Mouse (Mus musculus) heart, postnatal 4 days (tissue): ENCODE measurements around the gene Apaf1. TPM values are rescaled to one million over a fixed set of nuclear protein-coding genes. Genes with fewer than 3 reads are reported as not detected.

ENCODE experiments used
- DNase-seq: peaks from one replicate; pipeline ENCODE4 v3.0.0; 2021
- total RNA-seq, 2 experiments: library from RNA; stranded (reverse); gene quantifications; 2 replicates each; pipeline ENCODE4 v1.2.3; 2021

Gene Apaf1
- 10 to 100 TPM; 18.1 to 19.9 TPM for total RNA-seq

DNA sequence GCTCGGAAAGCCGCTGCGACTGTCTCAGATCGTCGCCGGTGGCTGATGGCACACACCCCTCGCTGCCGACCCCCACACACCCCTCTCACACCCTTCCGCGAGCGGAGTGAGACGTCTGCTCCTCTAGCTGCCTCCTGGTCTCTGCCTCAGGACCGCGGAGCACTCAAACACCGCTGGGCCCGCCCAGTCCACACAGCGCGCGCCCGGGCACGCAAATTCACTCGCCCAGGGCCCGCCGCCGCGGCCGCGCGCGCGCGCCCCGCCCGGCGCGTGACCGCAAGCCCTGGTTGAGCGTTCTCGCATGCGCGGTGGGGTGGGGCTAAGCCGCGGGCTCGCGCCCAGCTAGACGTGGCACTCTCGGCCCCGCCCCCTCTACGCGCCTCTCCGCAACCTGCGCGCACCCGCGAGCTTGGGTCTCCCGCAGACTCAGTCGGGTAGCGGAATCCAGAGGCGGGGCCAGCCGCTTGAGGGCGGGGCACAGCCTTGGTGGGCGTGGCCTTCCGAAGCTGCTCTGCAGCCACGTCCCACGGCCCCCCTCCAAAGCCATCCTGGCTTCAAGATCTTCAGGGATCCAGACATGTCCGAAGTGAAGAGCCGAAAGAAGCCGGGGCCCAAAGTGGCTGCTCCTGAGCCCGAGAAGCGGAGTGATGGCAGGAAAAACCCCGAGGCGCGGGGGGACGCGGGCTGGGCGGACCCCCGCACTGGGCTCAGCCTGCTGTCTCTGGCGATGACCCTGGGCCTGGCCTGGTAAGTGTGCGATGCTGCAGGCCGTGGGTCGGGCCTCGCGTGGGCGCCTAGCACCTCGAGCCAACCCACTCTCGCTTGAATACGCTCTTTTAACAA is at the start of gene Apaf1, which contains the start of gene Ikbip:
Gene Apaf1, minus strand, starts transcription at position 221 of the 843 bp plus-strand sequence.
Gene Ikbip, plus strand, starts transcription at position 391 of the 843 bp plus-strand sequence.
- peak; percentile 100 for DNase-seq

DNA sequence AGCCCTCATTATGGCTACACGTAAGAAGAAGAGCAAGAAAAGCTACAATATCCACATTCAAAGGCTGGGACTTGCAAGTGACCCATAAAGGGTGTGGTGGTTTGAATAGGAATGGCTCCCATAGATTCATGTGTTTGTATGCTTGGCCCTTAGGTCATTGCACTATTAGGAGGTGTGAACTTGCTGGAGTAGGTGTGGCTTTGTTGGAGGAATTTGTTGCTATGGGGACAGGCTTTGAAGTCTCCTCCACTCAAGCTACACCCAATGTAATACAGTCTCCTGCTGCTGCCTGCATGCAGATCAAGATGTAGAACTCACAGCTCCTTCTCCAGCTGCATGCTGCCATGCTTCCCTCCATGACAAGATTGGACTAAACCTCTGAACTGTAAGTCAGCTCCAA is 49.0 kb upstream of the Apaf1 start:
- DNase-seq, result no peak

DNA sequence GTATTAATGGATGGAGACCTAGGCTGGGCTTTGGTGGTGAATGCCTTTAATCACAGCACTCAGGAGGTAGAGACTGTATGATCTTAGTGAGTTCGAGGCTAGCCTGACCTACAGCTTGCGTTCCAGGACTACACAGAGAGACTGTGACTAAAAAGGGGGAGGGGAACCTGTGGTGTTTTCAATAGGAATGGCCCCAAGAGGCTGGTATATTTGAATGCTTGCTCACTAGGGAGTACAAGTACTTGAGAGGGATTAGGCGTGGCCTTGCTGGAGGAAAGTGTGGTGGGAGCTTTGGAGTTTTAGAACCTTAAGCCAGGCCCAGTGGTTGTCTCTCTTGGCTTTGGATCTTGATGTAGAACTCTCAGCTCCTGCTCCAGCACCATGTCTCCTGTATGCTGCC is 48.2 kb upstream of the Apaf1 start:
- DNase-seq, result no peak

DNA sequence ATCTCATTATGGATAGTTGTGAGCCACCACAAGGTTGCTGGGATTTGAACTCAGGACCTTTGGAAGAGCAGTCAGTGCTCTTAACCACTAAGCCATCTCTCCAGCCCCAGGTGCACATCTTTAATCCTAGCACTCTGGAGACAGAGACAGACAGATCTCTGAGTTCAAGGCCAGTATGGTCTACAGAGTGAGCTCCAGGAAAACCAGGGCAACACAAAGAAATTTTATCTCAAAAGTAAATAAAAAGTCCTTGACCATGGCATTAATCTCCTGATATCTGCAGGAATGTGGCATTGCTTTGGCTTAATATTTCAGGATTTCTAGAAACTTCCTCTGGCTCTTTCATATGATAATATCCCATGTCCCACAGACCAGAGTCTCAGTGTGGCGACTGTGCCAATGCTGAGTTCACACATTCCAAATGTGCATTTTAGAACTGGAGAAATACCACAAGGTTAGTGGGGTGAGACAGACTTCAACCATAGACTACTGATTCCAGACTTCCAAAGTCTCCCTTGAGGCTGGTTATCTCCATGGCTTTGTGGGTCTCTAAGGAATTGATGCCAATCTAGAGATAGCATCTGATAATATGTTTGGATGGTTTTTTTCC is 46.1 kb upstream of the Apaf1 start:
- DNase-seq, result no peak

DNA sequence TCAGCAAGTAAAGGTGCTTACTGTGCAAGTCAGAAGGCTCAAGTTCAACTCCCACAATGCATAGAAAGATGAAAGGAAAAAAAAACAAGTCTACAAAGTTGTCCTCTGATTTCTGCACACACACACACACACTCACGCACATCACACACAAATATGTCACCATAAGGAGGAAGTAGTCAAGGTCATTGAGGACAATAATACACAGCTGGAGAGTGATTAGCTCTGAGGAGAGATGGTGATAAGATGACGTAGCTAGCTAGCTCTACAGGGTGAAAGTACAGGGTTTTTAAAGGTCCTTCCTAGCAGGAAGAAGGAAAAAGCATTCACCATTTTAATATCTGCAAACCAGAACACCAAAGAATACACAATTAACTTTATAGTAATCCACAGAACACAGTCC is 44.8 kb upstream of the Apaf1 start:
- DNase-seq, result no peak

DNA sequence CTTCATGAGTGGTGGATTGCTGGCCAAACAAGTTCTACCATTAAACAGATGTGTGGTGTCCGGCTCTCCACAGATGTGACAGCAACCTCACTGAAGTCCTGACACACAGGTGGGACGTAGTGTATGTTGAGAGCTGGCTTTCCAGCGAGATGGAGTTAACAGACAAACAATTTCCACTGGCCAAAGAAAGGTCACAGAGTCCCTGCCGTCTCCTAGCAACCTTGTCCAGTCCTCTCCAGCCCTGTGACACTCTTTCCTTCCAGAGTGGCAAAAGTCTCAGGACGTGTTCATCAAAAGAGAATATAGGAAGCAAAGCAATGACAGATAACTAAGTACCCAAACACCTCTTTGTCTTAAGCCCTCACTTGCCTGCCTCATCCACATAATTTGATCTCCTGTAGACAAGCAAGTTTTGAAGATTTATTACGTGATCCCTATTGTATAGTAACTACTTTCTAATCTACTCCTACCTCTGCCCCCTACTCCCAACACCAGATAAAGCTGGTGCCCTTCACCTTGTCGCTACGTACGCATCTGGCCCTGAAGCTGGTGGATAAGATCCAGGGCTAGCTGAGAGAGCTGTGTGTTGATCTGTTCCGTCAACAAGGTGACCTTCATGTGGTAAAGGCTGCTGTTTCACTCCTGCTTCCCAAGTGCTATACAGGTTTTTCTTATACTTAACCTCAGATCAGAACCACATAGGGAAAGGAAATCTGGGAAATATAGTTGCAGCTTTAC is 44.2 kb upstream of the Apaf1 start:
- no peak for DNase-seq

DNA sequence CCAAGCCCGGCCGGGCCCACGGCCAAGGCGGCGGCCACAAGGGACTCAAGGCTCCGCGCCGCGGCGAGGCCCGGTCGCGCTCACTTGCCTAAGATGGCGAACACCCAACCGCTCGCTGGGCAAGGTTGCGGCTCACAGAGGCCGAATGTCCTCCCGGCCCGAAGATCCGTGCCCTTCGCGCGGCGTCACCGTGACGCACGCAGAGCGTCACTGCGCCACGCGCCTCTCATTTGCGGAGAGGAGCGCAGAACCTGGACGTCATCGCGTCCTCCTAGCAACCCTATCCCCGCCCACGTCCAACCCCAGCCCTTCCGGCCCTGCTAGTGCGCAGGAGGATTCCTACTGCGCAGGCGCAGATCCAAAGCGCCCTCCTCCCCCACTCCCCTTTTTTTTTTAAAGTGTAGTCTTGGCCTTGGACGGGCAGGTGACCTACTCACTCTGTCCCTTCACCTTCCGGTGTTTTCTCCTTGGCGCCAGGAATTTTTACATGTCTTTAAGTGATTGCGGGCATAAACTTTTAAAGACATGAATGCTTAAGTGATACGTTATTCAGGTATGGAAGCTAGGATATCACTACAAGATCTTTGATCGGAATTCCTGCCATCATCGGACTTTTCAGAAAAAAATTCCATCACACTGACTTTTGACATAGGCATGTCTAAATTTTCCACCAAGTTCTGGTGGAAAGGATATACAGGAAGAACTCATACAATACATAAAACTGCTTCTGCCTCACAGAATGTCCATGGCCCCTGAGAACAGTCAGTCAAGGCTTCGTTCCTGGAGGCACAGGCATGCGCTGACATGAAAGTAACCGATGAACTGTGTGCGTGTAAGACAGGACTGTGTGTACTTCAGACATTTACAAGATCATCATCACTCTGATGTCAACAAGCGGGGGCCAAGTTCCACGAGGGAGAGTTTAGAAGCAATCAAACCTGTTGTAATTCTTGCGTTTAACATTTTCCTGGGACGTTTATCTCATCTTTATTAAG is 41.6 kb upstream of the Apaf1 start, which contains the start of gene Slc25a3:
Gene Slc25a3, minus strand, starts transcription at position 232 of the 995 bp plus-strand sequence.
- DNase-seq, result peak; percentile 98

DNA sequence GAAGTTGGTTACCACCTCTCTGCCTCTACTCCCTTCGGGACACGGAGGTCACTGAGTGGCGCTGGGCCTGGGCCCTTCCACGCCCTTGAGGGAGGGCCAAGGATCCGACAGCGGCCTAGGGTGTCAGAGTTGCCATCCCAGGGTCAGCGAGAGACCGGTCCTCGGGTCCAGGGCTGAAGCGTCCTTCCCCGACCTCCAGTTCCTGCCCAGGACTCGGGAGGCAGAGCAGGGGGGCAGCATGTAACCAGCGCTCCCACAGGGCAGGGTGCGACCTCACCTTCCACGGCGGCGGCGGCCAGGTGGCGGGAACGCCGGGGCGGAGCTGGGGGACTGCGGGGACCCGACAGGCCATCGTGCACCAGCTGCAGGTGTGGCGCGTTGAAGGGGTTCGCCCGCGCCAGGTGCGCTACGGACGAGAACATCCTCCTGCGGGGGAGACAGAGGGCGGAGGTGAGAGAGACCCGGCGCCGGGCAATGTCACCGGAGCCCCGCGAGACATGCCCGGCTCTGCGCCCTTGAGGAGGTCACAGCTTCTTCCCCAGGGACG is 40.8 kb upstream of the Apaf1 start:
- DNase-seq, result peak; percentile 66

DNA sequence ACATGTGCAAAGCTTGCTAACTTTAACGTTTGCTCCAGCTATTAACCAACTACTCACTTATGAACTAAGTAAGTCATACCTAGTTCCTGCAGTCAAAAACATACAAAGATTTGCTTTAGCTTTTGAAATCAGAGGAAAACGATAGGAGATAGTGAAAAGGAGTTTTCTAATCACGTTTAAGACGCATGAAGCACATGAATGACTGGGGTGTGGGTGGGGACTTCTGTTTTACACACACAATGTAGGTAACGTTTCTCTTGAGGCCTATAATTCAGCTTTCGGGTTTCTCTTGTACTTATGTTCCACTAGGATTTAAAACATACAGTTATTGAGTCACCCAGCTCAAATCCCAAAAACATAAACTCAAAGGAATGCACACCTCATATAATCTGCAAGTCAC is 40.1 kb upstream of the Apaf1 start:
- no peak for DNase-seq

DNA sequence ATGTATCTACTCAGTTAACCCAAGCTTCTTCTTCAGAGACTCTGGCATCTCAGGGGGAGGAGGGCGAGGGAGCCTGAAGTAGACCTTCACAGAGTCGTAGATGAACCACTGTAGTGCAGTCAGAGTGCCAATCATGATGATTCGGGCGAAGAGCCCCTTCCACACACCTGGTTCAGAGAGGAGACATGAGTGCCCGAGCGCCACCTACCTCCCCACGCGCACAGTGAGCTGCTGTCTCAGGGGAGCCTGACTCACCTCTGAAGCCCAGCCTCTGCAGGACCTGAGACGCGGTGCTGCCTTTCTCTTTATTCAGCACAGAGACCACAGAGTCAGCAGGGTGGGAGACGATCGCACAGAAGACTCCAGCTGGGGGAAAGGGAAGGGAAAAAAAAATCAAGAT is 34.4 kb upstream of the Apaf1 start:
- DNase-seq, result no peak

DNA sequence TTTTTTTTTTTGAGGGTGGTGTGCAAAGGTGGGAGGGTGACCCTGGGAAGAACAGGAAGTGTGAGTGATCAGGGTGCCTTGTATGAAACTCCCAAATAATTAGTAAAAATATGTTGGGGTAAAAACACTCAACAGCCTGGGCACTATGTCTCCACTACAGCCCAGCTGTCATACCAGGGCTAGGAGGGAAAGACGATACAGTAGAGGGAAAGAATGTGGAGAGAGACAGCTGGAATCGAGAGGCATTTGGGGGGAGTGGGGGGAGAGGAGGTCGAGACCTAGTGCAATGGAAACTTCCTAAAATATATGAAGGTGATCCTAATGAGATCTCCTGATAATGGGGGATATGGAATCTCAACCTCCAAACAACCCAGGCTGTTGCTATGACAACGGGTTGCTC is 27.3 kb upstream of the Apaf1 start:
- no peak for DNase-seq

DNA sequence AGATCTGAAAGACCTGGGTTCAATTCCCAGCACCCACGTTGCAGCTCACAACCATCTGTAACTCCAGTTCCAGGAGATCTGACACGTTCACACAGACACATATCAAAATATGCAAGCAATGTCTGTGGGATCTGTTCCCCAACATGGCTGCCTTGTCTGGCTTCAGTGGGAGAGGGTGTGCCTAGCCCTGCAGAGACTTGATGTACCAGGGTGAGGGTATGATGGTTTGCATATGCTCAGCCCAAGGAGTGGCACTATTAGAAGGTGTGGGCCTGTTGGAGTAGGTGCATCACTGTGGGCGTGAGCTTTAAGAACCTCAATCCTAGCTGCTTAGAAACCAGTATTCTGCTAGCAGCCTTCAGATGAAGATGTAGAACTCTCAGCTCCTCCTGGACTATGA is 23.4 kb upstream of the Apaf1 start:
- no peak for DNase-seq

DNA sequence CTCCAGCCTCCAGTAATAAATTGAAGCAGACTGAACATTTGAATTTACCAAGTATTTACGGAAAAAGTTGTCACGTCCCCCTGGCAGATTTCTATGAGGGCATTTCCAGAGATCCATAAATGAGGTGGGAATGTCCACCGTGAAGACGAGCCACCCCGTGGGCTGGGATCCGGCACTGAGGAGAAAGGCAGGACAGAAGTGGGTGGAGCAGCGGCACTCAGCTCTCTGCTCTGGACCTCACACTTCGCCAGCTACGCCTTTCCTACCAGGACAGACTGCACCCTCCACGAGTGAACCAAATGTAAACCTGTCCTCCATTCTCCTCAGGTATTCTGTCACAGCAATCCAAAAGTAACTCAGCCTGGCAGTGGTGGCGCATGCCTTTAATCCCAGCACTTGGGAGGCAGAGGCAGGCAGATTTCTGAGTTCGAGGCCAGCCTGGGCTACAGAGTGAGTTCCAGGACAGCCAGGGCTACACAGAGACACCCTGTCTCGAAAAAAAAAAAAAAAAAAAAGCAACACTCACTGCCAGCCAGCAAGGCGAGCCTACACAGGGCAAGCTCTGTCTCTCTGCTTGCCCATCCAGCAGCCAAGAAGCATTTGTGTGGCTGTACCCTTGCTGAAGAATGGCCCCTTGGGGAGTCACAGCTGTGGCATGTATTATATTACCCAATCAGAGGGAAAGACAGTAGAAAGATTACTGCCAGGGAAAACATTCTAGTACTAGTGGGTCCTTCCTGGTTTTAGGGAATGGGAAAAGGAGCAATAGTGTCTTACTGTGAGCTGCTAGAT is 20.4 kb upstream of the Apaf1 start:
- DNase-seq, result no peak

DNA sequence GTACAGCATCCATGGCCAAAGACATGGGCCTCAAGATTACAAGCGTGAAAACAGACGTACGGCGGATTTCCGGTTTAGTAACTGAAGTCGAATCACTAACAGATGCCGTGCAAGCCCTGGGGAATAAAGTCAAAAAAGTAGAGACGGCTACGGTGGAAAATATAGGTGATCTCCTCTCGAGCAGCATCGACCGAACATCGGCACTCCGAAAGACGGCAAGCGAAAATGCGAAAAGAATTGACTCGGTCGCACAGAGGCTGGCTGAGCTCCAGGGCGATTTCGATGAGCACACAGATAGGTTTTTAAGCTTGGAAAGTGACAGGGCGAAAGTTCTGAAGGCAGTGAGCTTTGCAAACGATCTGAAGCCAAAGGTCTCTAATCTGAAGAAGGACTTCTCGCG is 19.4 kb upstream of the Apaf1 start:
- no peak for DNase-seq

DNA sequence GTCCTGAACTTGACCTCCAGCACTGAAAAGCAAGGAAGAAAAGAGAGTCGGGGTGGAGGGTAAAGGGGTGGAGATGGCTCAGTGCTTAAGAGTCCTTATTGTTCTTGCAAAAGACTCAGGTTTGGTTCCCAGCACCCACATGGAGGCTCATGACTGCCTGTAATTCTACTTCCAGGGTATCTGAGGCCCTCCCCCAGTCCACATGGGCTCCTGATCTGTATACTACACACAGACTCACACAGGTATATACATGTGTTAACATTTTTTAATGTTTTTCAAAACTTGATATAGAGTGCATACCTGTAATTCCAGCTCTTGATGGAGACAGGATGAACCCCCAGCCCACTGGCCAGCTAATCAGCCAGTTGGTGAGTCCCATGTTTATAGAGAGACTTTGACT is 17.5 kb upstream of the Apaf1 start:
- no peak for DNase-seq

DNA sequence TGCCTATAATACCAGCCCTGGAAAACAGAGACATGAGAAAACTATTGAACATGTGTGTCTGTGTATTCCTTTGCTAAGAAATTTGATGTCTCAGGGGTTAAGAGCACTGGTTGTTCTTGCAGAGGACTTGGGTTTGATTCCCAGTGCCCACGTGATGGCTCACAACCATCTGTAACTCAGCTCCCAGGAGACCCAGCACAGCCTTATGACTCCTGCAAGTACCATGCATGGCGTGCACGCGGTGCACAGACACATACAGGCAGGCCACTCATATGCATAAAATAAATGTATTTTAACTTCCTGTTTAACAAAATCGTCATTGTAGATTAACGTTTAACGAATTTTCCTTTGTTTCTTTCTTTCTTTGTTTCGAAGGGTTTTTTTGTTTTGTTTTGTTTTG is 15.5 kb upstream of the Apaf1 start:
- DNase-seq, result no peak

DNA sequence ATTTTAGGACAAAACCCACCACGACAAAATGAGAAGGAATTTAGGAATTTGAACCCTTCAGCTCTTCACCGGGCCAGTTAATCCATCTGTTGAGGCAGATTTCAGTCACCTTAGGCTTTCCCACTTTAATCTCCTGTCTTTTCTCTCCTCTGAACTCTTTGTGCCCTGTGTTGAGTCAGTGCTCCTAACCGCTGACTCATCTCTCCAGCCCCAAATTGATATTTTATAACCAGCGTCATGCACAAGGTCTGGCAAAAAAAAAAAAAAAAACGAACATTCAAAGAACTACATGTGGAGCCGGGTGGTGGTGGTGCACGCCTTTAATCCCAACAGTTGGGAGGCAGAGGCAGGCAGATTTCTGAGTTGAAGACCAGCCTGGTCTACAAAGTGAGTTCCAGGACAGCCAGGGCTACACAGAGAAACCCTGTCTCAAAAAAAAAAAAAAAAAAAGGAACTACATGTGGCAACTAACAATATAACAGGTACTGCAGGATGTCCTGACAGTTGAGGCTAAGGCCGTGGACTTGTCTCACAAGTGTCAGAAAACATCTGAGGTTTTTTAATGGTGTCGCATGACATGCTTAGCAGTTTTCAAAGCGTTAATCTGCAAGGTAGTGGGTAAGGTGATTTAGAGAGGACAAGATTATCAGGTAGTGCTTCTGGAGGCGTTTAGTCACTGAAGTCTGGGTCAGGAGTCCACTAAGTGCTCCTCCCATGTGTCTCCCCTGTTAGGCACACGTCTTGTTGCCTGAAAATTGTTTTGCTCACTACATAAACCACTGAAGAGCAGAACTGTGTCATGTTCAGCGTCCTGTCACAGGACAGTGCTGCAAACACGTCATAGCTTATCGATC is 11.9 kb upstream of the Apaf1 start:
- DNase-seq, result no peak

DNA sequence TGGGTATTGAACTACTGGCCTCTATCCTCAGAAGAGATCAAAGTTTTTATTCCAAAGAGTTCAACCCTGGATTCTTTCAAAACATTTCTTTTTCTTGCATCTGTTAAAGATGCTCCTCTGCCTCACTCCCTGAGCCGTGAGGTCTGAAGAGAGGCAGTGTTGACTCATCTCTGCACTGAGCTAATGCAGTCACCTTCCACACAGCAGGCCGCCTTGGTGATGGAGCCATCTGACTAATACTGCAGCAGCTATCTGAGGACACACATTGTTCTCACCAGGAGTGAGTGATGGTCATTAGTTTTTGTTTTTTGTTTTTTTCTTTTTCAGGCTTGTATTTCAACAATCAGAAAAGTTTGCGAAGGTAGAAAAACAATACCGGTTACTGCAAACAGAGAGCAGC is 10.2 kb upstream of the Apaf1 start:
- no peak for DNase-seq

DNA sequence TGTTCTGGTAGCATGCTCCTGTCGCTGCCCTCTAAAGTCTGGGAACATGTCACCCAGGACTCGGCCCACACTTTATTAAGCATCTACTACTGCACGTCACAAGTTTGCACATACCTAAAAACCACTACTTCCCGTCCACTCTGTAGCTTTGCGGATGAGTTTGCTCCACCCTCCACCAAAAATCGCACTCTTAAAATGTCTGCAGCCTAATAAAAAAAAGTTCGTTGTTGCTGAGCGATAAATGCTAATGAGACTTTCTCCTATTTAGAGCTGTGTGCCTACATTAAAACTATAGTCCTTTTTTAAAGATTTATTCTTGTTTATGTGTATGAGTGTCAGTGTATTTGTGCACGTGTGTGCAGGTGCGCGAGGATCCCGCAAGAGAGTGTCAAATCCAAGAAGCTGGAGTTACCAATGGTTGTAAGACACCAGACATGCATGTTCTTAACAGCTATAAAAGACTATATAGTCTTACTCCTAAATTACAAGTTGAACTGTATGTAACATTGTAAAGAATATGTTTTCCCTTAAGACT is 890 bp upstream of the Apaf1 start:
- no peak for DNase-seq
